Mouse (Mus musculus) neural tube, embryonic 12.5 days (tissue): ENCODE data around the gene Scd4. TPM values are rescaled to one million over a fixed set of nuclear protein-coding genes. Genes with fewer than 3 reads are reported as not detected.
"Not testable (repeated sequence)": the region's sequence is repeated elsewhere in the genome, so short reads cannot be mapped to it uniquely, and the experiment has no call there.

Experiments used
- ATAC-seq: fragments of 200-750 bp; cut with Nextera tagmentation; 2 replicates; pipeline ENCODE4 v1.8.0; 2017; ENCODE audit warnings: low read depth, mild to moderate bottlenecking, moderate TSS enrichment, moderate library complexity; ENCODE audit not compliant: low FRiP score
- H3K27ac ChIP-seq: fragments of 300-500 bp; sonication (generic); 2 replicates; pipeline ENCODE4 v1.5.1; 2016
- H3K27me3 ChIP-seq: fragments of 300-500 bp; sonication (generic); replicated peaks from 2 replicates; pipeline ENCODE4 v1.6.1; 2016; ENCODE audit warnings: mild to moderate bottlenecking
- H3K36me3 ChIP-seq: fragments of 300-500 bp; sonication (generic); 2 replicates; pipeline ENCODE4 v1.6.1; 2016; ENCODE audit warnings: mild to moderate bottlenecking
- H3K4me1 ChIP-seq: fragments of 300-500 bp; sonication (generic); 2 replicates; pipeline ENCODE4 v1.6.1; 2016
- H3K4me2 ChIP-seq: fragments of 300-500 bp; sonication (generic); replicated peaks from 2 replicates; pipeline ENCODE4 v1.6.1; 2016; ENCODE audit warnings: mild to moderate bottlenecking
- H3K4me3 ChIP-seq: fragments of 300-500 bp; sonication (generic); 2 replicates; pipeline ENCODE4 v1.5.1; 2016
- H3K9ac ChIP-seq: fragments of 300-500 bp; sonication (generic); 2 replicates; pipeline ENCODE4 v1.6.1; 2016; ENCODE audit warnings: mild to moderate bottlenecking
- H3K9me3 ChIP-seq: fragments of 300-500 bp; sonication (generic); 2 replicates; pipeline ENCODE4 v1.6.1; 2016; ENCODE audit warnings: mild to moderate bottlenecking
- WGBS: fragments of 180-500 bp; shearing (Covaris S2); methylation state at CpG from one replicate; pipeline ENCODE4 v1.1.7; 2016; 5-methylcytosine and 5-hydroxymethylcytosine counted together
- polyA plus RNA-seq: library from polyadenylated mRNA; unstranded; fragments of >200 nt; fragmentation: Nextera tagmentation; extraction: Ambion mirVana; gene quantifications from 2 replicates; pipeline ENCODE4 v1.2.1, GENCODE M21; 2016

Gene Scd4
- polyA plus RNA-seq, 1 experiment from 2014 or later = 0.08 TPM

- no peak overlapping the region for H3K9ac ChIP-seq
- H3K4me2 ChIP-seq = no peak overlapping the region
- no peaks in the 10 kb centered on the region for H3K9me3 ChIP-seq
- no peak overlapping the region for H3K4me3 ChIP-seq
- 92% methylated on average over 11 of the region's 11 CpGs for WGBS
- H3K4me1 ChIP-seq = peaks cover 54% of the 10 kb centered on the region
- ATAC-seq = no peak
- peaks cover 99% of the 10 kb centered on the region for H3K36me3 ChIP-seq
- no peak overlapping the region for H3K27ac ChIP-seq
- no peaks in the 10 kb centered on the region for H3K27me3 ChIP-seq
These were observed 30.0 kb upstream of the Scd4 start for GRCm38 (mm10) chr19:44302901-44303300.

DNA sequence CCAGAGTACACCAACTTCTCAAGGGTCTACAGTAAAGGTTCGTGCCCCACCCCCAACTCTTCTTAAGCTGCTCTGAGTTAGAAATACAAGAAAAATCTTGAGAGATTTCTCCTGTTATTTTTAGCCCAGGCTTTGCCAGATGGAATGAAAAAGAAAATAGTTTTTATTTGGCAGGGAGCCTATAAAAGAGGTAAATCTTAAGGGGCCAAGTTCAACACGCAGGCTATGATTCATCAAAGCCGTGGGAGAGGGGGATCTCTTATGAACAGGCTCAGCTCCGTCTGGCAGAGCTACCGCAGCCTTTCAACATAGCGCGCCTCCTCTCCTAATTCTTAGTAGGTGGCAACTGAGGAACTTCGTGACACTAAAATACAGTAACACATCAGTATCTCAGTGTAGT, 29.4 kb upstream of the Scd4 start:
- no peak overlapping the region for H3K9ac ChIP-seq
- H3K4me3 ChIP-seq = no peak overlapping the region
- H3K36me3 ChIP-seq = peaks cover 99% of the 10 kb centered on the region
- no peaks in the 10 kb centered on the region for H3K9me3 ChIP-seq
- ATAC-seq = no peak
- peaks cover 48% of the 10 kb centered on the region for H3K4me1 ChIP-seq
- H3K27ac ChIP-seq = no peak overlapping the region
- WGBS = 89% methylated on average over 8 of the region's 8 CpGs
- H3K27me3 ChIP-seq = no peaks in the 10 kb centered on the region
- no peak overlapping the region for H3K4me2 ChIP-seq

DNA sequence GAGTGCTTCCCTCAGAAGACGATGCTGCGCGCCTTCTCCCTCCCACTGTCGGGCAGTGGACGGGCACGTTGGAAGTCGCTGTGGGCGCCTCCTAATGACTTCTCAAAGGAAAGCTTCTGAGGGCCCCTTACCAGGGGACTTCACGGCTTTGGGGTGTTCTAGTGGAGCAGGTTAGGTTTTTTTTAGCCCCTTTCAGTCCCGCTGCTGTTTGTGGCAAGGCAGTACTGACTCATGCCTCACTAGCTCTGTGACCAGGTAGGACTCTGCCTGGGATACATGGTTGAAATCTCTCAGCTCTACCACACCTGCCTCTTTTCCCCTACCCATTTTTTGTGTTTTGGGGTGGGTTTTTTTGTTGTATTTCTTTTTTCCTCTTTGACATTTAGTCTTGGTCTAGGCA, 28.5 kb upstream of the Scd4 start:
- H3K27ac ChIP-seq = no peak overlapping the region
- WGBS = 90% methylated on average over 10 of the region's 10 CpGs
- peaks cover 95% of the 10 kb centered on the region for H3K36me3 ChIP-seq

DNA sequence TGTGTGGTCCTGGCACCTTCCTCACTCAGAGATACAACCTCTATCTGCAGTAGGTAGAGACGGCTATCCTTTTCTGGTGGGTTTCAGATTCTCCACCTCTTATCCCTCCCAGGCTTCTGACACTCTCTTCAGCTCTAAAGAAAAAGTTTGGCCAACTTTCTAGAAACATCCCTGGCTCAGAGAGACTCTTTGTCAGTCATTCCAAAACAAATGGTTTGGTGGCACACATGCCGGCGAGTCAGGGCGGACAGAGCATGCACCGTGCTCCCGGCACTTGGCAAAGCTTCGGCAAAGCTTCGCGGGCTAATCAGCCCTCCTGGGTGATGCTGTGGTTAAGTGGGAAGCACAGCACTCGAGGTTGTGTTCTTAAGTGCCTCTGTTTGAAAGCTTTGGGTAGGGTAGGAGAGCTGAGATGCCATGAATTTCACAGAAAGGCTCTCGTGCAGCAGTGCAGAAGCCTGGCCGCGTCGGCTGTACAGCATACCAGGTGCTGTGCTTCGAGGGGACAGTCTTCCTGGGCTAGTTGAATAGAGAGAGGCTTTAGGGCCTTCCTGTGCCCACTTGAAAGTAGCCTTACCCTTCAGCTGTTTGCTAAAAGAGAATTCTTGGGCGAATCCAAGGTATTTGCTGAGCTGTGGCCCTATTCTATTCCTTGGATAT, 27.9 kb upstream of the Scd4 start:
- Histone ChIP-seq H3K4me2 (no peak overlapping the region), H3K9ac (no peak overlapping the region), H3K27ac (no peak overlapping the region), H3K27me3 (no peaks in the 10 kb centered on the region), H3K36me3 (peaks cover 90% of the 10 kb centered on the region), H3K9me3 (no peaks in the 10 kb centered on the region), H3K4me3 (no peak overlapping the region), H3K4me1 (peaks cover 33% of the 10 kb centered on the region)
- ATAC-seq = no peak
- 92% methylated on average over 16 of the region's 16 CpGs for WGBS

More for the DNA sequence above, 28.5 kb upstream of the Scd4 start:
- Histone ChIP-seq H3K27me3 (no peaks in the 10 kb centered on the region), H3K4me2 (no peak overlapping the region), H3K4me1 (peaks cover 39% of the 10 kb centered on the region), H3K9ac (no peak overlapping the region), H3K4me3 (no peak overlapping the region), H3K9me3 (no peaks in the 10 kb centered on the region)
- no peak for ATAC-seq

DNA sequence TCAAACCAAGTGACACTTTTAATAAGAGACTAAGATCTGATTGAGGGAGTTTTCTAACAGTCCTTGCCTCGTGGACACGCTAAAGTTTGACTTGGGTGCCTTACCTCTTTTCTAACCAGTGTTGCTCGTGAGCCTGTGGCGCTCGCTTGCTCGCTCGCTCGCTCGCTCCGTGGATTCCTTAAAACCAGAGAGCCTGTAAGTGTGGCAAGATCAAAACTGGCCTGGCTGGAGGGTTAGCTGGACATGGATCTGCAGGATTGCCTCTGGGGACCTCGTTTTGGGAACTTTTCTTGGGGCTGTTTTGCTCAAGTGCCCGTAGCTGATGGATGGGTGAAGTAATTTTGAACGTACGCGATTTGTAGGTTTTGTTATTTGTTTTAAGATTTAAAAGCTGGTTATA, 27.2 kb upstream of the Scd4 start:
- no peak overlapping the region for H3K4me3 ChIP-seq
- H3K4me2 ChIP-seq = no peak overlapping the region
- peaks cover 29% of the 10 kb centered on the region for H3K4me1 ChIP-seq
- 92% methylated on average over 15 of the region's 15 CpGs for WGBS
- no peak overlapping the region for H3K27ac ChIP-seq
- no peaks in the 10 kb centered on the region for H3K9me3 ChIP-seq
- ATAC-seq = no peak
- H3K9ac ChIP-seq = no peak overlapping the region
- no peaks in the 10 kb centered on the region for H3K27me3 ChIP-seq
- H3K36me3 ChIP-seq = peaks cover 82% of the 10 kb centered on the region

- H3K4me1 ChIP-seq = peaks cover 29% of the 10 kb centered on the region
- H3K9ac ChIP-seq = no peak overlapping the region
- H3K4me2 ChIP-seq = no peak overlapping the region
- no peak for ATAC-seq
- H3K4me3 ChIP-seq = no peak overlapping the region
- H3K27ac ChIP-seq = no peak overlapping the region
- peaks cover 78% of the 10 kb centered on the region for H3K36me3 ChIP-seq
- H3K27me3 ChIP-seq = no peaks in the 10 kb centered on the region
- H3K9me3 ChIP-seq = no peaks in the 10 kb centered on the region
- 83% methylated on average over 7 of the region's 7 CpGs for WGBS
These were observed 26.7 kb upstream of the Scd4 start for GRCm38 (mm10) chr19:44306171-44306570.

GRCm38 (mm10) chr19:44307101-44307914, 25.6 kb upstream of the Scd4 start:
- no peaks in the 10 kb centered on the region for H3K9me3 ChIP-seq
- H3K36me3 ChIP-seq = peaks cover 67% of the 10 kb centered on the region
- peaks cover 33% of the 10 kb centered on the region for H3K4me1 ChIP-seq
- no peak for ATAC-seq
- H3K9ac ChIP-seq = no peak overlapping the region
- H3K27me3 ChIP-seq = no peaks in the 10 kb centered on the region
- H3K4me3 ChIP-seq = no peak overlapping the region
- no peak overlapping the region for H3K4me2 ChIP-seq
- 83% methylated on average over 9 of the region's 9 CpGs for WGBS
- H3K27ac ChIP-seq = no peak overlapping the region

DNA sequence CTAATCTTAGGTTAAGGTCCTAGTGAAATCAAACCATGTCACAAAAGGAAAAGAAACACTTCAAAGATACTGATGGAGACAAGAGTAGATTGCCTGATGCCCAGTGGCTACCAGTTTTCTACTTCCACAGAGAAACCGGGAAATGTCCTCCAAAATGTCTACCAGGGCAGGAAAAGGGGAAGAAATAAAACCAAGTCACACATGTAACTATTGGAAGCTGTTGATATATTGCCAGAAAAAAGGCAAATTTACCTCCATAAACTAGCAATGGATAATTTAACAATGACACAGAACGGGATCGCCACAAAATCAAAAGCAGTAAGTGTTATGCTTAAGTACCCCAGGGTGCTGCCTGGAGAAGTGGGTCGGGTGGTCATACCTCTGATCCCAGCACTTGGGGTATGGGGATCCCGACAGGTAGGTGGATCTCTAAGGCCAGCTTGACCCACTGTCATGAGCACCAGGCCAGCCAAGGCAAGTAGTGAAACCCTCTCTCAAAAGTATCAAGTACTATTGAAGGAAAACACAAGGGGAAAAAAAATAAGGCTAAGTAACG, 24.9 kb upstream of the Scd4 start:
- H3K9me3 ChIP-seq = no peaks in the 10 kb centered on the region
- H3K36me3 ChIP-seq = peaks cover 60% of the 10 kb centered on the region
- H3K27me3 ChIP-seq = no peaks in the 10 kb centered on the region
- H3K4me1 ChIP-seq = peaks cover 31% of the 10 kb centered on the region
- ATAC-seq = no peak
- no peak overlapping the region for H3K4me2 ChIP-seq
- H3K4me3 ChIP-seq = no peak overlapping the region
- WGBS = 85% methylated on average over 6 of the region's 6 CpGs
- H3K9ac ChIP-seq = no peak overlapping the region
- no peak overlapping the region for H3K27ac ChIP-seq

GRCm38 (mm10) chr19:44308611-44309246, 24.2 kb upstream of the Scd4 start:
- no peak overlapping the region for H3K27ac ChIP-seq
- peaks cover 30% of the 10 kb centered on the region for H3K4me1 ChIP-seq
- H3K4me3 ChIP-seq = no peak overlapping the region
- H3K36me3 ChIP-seq = peaks cover 53% of the 10 kb centered on the region
- H3K27me3 ChIP-seq = no peaks in the 10 kb centered on the region
- no peak overlapping the region for H3K4me2 ChIP-seq
- 92% methylated on average over 8 of the region's 8 CpGs for WGBS
- H3K9ac ChIP-seq = no peak overlapping the region
- ATAC-seq = no peak
- H3K9me3 ChIP-seq = no peaks in the 10 kb centered on the region

DNA sequence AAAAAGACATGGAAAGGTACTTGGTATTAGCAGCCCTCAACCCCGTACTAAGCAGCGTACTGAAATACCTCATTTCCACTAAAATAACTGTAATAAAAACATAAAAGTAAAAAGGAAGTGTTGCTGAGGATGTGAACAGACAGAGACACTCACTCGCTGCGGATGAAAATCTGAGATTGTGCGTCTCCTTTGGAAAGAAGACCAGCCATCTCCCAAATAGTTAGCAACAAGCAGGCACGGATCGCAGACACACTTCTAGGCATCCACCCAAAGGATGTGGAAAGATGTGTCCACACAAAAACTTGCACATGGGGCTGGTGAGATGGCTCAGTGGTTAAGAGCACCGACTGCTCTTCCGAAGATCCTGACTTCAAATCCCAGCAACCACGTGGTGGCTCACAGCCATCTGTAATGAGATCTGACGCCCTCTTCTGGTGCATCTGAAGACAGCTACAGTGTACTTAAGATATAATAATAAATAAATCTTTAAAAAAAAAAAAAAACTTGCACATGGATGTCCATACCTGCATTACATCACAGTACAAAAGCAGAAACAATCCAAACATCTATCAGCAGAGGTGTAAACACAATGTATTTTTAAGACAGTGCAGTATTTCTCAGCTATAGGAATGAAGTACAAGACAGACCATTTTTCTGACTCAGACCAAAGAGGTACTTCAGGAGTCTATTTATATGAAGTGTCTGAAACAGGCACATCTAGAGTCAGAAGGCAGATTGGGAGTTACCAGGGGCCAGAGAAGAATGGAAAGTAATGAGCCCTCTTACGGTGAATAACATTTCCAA, 23.3 kb upstream of the Scd4 start:
- 84% methylated on average over 12 of the region's 12 CpGs for WGBS
- Histone ChIP-seq H3K9ac (no peak overlapping the region), H3K27me3 (no peaks in the 10 kb centered on the region), H3K4me2 (no peak overlapping the region), H3K4me3 (no peak overlapping the region), H3K36me3 (peaks cover 45% of the 10 kb centered on the region), H3K9me3 (no peaks in the 10 kb centered on the region), H3K27ac (no peak overlapping the region), H3K4me1 (peaks cover 29% of the 10 kb centered on the region)
- no peak for ATAC-seq

DNA sequence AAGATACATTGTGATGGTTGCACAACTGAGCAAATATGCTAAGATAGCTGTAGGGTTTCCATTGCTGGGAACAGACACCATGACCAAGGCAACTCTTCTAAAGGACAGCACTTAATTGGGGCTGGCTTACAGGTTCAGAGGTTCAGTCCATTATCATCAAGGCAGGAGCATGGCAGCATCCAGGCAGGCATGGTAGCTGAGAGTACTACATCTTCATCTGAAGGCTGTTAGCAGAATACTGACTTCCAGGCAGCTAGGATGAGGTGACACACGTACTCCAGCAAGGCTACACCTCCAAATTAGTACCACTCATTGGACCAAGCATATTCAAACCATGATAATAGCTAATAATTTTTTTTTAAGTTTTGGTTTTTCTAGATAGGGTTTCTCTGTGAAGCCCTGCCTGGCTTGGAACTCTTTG, 22.7 kb upstream of the Scd4 start:
- H3K4me2 ChIP-seq, H3K9me3 ChIP-seq, ATAC-seq, H3K27me3 ChIP-seq, H3K9ac ChIP-seq, H3K27ac ChIP-seq, H3K4me3 ChIP-seq: not testable (repeated sequence)
- peaks cover 27% of the 10 kb centered on the region for H3K4me1 ChIP-seq
- peaks cover 39% of the 10 kb centered on the region for H3K36me3 ChIP-seq
- WGBS = 86% methylated on average over 1 of the region's 1 CpGs
